Mouse (Mus musculus): ENCODE measurements around the gene Vps36.

- TF ChIP-seq POLR2A (IDR thresholded peaks at IDR 0.05; ENCODE audit: borderline replicate concordance, control insufficient read depth, low read depth, low read length), result no peak
- TF ChIP-seq CTCF (IDR thresholded peaks at IDR 0.05; ENCODE audit: control insufficient read depth, insufficient read depth, low read length), result no peak
Measured at GRCm38 (mm10) chr8:22175966-22176365, 16.6 kb upstream of the Vps36 start.
